Mouse (Mus musculus) gastrocnemius, adult 8-10 months (tissue): ENCODE data around the gene 6330409D20Rik. TPM values are rescaled to one million over a fixed set of nuclear protein-coding genes. Genes with fewer than 3 reads are reported as not detected.

Source experiments
- DNase-seq, 2 experiments: peaks; one replicate each; pipeline ENCODE4 v3.0.0; 2022; ENCODE audit warnings: low spot score in 2 of 2
- total RNA-seq, 4 experiments: library from RNA; stranded (reverse); gene quantifications; 2 replicates each; pipeline ENCODE4 v1.2.4; 2022

The 6330409D20Rik gene
- total RNA-seq, 4 experiments from 2014 or later = not detected

GRCm38 (mm10) chr2:32724832-32725790, 15.7 kb downstream of the 6330409D20Rik start:
- no peak for DNase-seq

GRCm38 (mm10) chr2:32724149-32724548, 16.7 kb downstream of the 6330409D20Rik start:
- DNase-seq = no peak

DNA sequence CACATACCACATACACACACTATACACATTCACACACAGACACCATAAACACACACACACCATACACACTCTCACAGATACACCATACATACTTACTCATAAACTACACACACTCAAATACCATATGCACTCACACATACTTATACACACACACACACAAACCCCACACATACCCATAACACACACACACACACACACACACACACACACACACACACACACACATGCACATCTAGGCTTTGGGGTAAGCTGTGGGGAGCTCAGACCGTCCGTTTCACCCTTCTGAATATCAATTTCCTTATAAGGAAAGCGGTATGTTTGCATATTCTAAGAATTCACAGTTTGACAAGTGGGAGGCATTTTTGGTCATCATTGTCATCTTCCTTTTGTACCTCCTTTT, 18.2 kb downstream of the 6330409D20Rik start:
- DNase-seq = no peak

DNA sequence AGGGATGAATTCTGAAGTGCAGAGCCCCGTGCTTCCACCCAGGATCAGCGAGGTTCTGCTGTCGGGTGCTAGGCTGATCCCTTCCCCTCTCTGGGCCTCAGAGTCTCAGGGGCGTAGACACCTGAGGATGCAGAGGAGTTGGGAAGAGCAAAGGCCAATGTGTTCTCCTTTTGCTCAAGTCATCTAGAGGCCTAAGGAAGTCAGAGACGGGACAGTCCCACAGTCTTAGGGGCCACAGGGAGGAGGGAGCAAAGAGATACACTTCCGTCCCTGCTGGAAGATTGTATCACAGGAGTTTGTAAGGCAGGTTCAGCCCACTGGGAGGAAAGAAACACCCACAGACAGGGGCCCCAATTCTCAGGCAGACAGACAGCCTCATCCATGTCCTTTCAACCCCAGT, 18.8 kb downstream of the 6330409D20Rik start:
- no peak for DNase-seq

GRCm38 (mm10) chr2:32720681-32721229, 20.1 kb downstream of the 6330409D20Rik start, which contains the start of gene Sh2d3c:
Sh2d3c (plus strand) TSS chr2:32721055.
- DNase-seq = no peak

DNA sequence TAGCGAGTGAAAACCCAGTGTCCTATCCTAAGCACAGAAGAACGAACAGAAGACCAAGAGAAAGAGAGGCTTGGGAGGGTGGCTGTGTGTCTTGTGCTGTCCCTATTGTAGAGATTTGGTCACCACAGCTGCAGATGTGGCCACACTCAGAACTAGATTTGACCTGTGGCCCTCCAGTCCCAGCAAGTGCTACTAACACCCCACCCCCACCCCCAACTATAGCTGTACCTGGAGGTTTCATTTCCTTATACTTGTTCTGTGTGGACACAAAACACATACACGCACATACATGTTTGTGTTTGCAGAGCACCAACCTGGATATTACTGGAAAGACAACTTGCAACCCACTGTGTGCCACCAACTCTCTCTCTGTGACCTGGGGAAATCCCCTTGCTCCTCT, 20.8 kb downstream of the 6330409D20Rik start:
- DNase-seq = no peak

GRCm38 (mm10) chr2:32718761-32719160, 22.1 kb downstream of the 6330409D20Rik start:
- no peak for DNase-seq

DNA sequence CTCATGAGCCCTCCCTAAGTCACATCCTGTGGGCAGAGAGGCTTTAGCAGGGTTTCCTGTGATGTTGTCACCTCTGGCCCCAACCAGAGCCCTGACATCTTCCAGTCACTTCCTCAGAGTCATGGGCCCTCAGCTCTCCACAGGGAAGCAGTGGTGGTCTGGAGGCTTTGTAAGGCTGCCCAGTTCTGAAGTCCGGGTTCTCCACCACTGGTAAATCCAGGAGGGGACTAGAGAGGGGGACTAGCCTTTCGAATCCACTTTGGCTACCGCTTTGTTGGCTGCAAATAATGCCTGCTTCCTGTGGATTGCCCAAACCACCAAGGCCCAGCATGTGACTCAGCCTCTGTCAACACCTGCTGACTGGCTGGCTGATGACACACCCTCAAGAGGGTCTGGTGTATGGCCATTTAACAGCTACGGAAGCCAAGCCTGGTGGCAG, 25.8 kb downstream of the 6330409D20Rik start:
- DNase-seq = no peak

- DNase-seq = no peak
Measured at GRCm38 (mm10) chr2:32714117-32714986, 26.5 kb downstream of the 6330409D20Rik start.

- DNase-seq = peak; percentile 88 to 89
Measured at GRCm38 (mm10) chr2:32712934-32713817, 27.6 kb downstream of the 6330409D20Rik start, which contains the start of gene Cdk9. Cdk9 (minus strand) TSS chr2:32713076.

GRCm38 (mm10) chr2:32712586-32712933, 28.3 kb downstream of the 6330409D20Rik start:
- DNase-seq = peak; percentile 91 to 94

- peak; percentile 45 to 56 for DNase-seq
Measured at GRCm38 (mm10) chr2:32712108-32712551, 28.7 kb downstream of the 6330409D20Rik start.

DNA sequence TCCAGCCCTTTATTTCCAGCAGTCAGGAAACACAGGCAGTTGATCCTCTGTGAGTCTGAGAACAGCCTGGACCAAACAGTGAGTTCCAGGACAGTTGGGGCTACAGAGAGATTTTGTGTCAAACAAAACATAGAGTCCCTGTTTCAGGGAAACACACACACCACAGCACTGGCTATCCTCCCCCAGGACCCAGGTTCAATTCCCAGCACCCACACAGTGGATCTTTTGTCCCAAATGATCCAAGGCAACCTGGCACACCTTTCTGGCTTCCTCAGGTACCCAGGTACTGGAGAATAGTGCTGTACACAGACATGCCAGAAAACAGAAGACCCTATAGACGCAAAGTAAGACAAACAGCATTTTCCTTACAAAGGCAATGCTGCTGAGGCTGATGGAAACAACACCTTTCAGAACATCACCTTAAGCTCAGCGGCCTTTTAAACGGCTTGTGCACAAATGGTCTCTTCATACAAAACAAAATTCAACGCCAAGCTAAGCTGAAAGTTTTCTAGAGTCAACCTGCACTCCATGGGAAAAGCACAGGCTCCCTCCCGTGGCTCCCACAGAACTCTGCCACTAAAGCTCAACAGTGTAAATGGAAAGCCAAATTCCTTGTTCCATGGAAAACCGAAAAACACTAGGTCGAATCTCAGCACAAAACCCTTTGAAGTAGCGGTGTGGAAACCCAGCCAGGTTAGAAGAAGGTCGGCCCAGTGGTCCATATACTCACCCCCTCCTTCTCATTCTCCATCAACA, 29.3 kb downstream of the 6330409D20Rik start:
- no peak for DNase-seq

GRCm38 (mm10) chr2:32710425-32710824, 30.4 kb downstream of the 6330409D20Rik start:
- no peak for DNase-seq

- DNase-seq = no peak
Measured at GRCm38 (mm10) chr2:32709521-32710137, 31.2 kb downstream of the 6330409D20Rik start.

DNA sequence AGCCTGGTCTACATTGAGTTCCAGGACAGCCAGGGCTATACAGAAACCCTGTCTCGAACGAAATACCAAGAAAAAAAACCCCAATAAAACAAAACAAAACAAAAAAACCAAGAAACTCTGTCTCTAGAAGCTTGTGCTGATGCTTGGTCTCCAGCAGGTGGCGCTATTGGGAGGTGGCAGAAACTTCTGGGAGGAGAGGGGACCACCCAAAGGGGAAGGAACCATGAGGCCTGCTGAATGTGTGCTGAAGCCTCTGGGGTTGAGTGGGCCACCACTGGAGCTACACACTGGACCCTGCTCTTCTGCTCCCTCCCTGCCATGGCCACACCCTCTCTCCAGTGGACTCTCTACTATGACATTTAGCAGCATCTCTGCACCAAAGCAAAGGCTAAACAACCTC, 32.2 kb downstream of the 6330409D20Rik start:
- no peak for DNase-seq

- DNase-seq = no peak
Measured at GRCm38 (mm10) chr2:32706971-32707370, 33.8 kb downstream of the 6330409D20Rik start.

GRCm38 (mm10) chr2:32705018-32705417, 35.8 kb downstream of the 6330409D20Rik start:
- DNase-seq = no peak

DNA sequence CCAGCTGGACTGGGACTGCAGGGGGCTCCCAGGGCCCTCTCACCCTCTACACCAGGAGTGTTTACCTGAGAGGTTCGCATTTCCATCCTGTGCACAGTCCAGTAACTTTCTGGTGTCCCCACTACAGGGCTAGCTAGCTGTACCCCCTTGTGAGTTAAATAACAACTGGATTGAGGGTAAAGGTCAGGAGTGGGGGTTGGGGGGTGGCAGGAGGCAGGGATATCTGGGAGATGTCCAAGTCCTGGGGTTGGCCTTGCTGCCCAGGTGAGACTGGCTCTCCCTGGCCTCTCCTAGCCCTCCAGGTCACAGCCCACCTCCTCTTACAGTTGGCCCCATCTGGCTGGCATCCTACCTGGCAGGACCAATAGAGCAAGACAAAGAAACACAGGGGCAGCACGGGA, 36.8 kb downstream of the 6330409D20Rik start, which contains the start of gene Fpgs:
TSS of gene Fpgs (minus strand) at position 125 of the 401 bp plus-strand sequence.
- no peak for DNase-seq
